Mouse (Mus musculus): Measurements from ENCODE around the gene Slit2.

DNA sequence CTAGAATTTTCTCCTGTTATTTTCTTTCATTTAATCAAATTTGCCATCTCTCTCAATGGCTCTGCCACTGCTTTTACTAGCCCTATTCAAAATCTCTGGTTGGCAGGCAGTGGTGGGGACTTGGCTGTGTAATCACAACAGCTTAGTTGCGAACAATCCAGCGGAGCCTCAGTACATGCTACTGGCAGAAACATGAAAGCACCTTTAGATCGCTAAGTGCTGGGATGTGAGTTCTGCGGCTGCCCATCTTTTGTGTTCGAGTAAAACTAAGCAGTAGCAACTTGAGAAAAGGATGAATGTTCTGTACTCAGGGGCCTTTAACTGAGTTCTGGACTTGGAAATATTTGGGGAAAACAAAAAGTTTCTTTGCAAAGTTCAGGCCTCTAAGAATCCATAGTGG lies 139.7 kb downstream of the Slit2 start:
- no peak for TF ChIP-seq CTCF (IDR thresholded peaks at IDR 0.05; ENCODE audit: control insufficient read depth, insufficient read depth, insufficient read length)
- TF ChIP-seq CEBPB (IDR thresholded peaks at IDR 0.05; ENCODE audit: low read depth): no peak
- TF ChIP-seq MYOD1 (IDR thresholded peaks at IDR 0.05; ENCODE audit: control insufficient read depth, insufficient read length, low read depth): no peak
- TF ChIP-seq MAX (IDR thresholded peaks at IDR 0.05): no peak
- TF ChIP-seq USF1 (IDR thresholded peaks at IDR 0.05; ENCODE audit: low read depth): no peak

Measured in C2C12 (cell line).